Mouse (Mus musculus) brain, embryonic 14.5 days (tissue): ENCODE data around the gene Mrps15.

ENCODE experiments used
- CTCF ChIP-seq: fragments of 200-500 bp; IDR thresholded peaks from 2 replicates; pipeline ENCODE4 v1.5.1; 2012; ENCODE audit warnings: inconsistent platforms, mild to moderate bottlenecking, moderate library complexity, borderline replicate concordance; ENCODE audit not compliant: insufficient read depth, insufficient read length; ENCODE audit errors: extremely low read depth
- POLR2A ChIP-seq: fragments of 200-500 bp; IDR thresholded peaks from 2 replicates; pipeline ENCODE4 v1.6.1; 2012; ENCODE audit warnings: mild to moderate bottlenecking, inconsistent platforms, borderline replicate concordance; ENCODE audit not compliant: poor library complexity, insufficient read depth, insufficient read length, severe bottlenecking; ENCODE audit errors: extremely low read depth

- no peak for TF ChIP-seq CTCF
- no peak for TF ChIP-seq POLR2A
These were observed 43.5 kb downstream of the Mrps15 start for GRCm38 (mm10) chr4:126090101-126090847.
